Mouse (Mus musculus) C2C12 (cell line): ENCODE results near the gene Cep135.

ENCODE experiments used
- CTCF ChIP-seq: IDR thresholded peaks from one replicate; pipeline ENCODE4 v1.5.1; 2011; ENCODE audit not compliant: control insufficient read depth, insufficient read depth, insufficient read length
- MAX ChIP-seq: IDR thresholded peaks from one replicate; pipeline ENCODE4 v1.6.1; 2011; ENCODE audit warnings: mild to moderate bottlenecking, control low read depth
- MYOD1 ChIP-seq: IDR thresholded peaks from one replicate; pipeline ENCODE4 v1.6.1; 2011; ENCODE audit warnings: low read depth; ENCODE audit not compliant: control insufficient read depth, insufficient read length
- USF1 ChIP-seq: IDR thresholded peaks from one replicate; pipeline ENCODE4 v1.6.1; 2011; ENCODE audit warnings: low read depth, mild to moderate bottlenecking, control low read depth, moderate library complexity

GRCm38 (mm10) chr5:76657245-76658083 lies 69.0 kb downstream of the Cep135 start:
- TF ChIP-seq CTCF = peak; percentile 80
- TF ChIP-seq MYOD1 = no peak
- no peak for TF ChIP-seq MAX
- peak; percentile 21 for TF ChIP-seq USF1
